Mouse (Mus musculus) midbrain, embryonic 13.5 days (tissue): ENCODE results near the gene Fras1. TPM values are rescaled to one million over a fixed set of nuclear protein-coding genes. Genes with fewer than 3 reads are reported as not detected.

ENCODE experiments used
- ATAC-seq: fragments of 200-750 bp; cut with Nextera tagmentation; 2 replicates; pipeline ENCODE4 v1.8.0; 2017; ENCODE audit warnings: mild to moderate bottlenecking, moderate TSS enrichment, moderate library complexity
- H3K27ac ChIP-seq: fragments of 300-500 bp; sonication (generic); 2 replicates; pipeline ENCODE4 v1.5.1; 2015; ENCODE audit warnings: inconsistent platforms, mild to moderate bottlenecking, moderate library complexity
- H3K27me3 ChIP-seq: fragments of 300-500 bp; sonication (generic); 2 replicates; pipeline ENCODE4 v1.6.1; 2015; ENCODE audit warnings: mild to moderate bottlenecking, inconsistent platforms
- H3K36me3 ChIP-seq: fragments of 300-500 bp; sonication (generic); 2 replicates; pipeline ENCODE4 v1.6.1; 2015; ENCODE audit warnings: mild to moderate bottlenecking, inconsistent platforms
- H3K4me1 ChIP-seq: fragments of 300-500 bp; sonication (generic); replicated peaks from 2 replicates; pipeline ENCODE4 v1.6.1; 2015; ENCODE audit warnings: inconsistent platforms
- H3K4me2 ChIP-seq: fragments of 300-500 bp; sonication (generic); replicated peaks from 2 replicates; pipeline ENCODE4 v1.6.1; 2015; ENCODE audit warnings: moderate library complexity, mild to moderate bottlenecking, inconsistent platforms
- H3K4me3 ChIP-seq: fragments of 300-500 bp; sonication (generic); replicated peaks from 2 replicates; pipeline ENCODE4 v1.5.1; 2015; ENCODE audit warnings: mild to moderate bottlenecking, inconsistent platforms
- H3K9ac ChIP-seq: fragments of 300-500 bp; sonication (generic); replicated peaks from 2 replicates; pipeline ENCODE4 v1.6.1; 2015; ENCODE audit warnings: mild to moderate bottlenecking, inconsistent platforms
- H3K9me3 ChIP-seq: fragments of 300-500 bp; sonication (generic); 2 replicates; pipeline ENCODE4 v1.6.1; 2016; ENCODE audit warnings: mild to moderate bottlenecking, inconsistent platforms
- whole genome bisulfite sequencing: fragments of 180-500 bp; shearing (Covaris S2); methylation state at CpG from one replicate; pipeline ENCODE4 v1.1.7; 2015; 5-methylcytosine and 5-hydroxymethylcytosine counted together
- polyA plus RNA-seq: library from polyadenylated mRNA; unstranded; fragments of >200 nt; fragmentation: Nextera tagmentation; extraction: Ambion mirVana; gene quantifications from 2 replicates; pipeline ENCODE4 v1.2.1, GENCODE M21; 2015

The Fras1 gene
- polyA plus RNA-seq, 1 experiment from 2014 or later: 5.4 TPM

DNA sequence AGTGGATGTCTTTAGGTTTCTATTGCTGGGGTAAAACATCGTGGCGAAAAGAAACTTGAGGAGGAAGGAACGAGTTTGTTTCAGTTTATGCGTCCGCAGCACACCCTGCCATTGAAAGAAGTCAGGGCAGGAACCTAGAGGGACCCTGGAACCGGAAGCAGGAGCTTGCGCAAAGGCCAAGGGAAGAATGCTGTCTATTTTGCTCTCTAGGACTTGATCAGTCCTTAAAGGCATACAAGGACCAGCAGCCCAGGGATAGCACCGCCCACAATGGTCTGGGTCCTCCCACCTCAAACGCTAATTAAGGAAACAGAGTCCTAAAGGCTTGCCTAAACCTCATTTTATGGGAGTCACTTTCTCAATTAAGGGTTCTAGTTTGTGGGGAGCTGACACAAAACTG lies 418.7 kb downstream of the Fras1 start:
- no peaks in the 10 kb centered on the region for H3K9me3 ChIP-seq
- 0 out of 2 replicates have a peak, but pooled peaks cover 7% of the 10 kb centered on the region for H3K4me1 ChIP-seq
- WGBS: 81% methylated on average over 9 of the region's 9 CpGs
- H3K36me3 ChIP-seq: no peaks in the 10 kb centered on the region
- no peak overlapping the region for H3K27ac ChIP-seq
- H3K4me3 ChIP-seq: no peak overlapping the region
- no peak for ATAC-seq
- H3K9ac ChIP-seq: no peak overlapping the region
- peaks cover 16% of the 10 kb centered on the region; the same call in 1 of the 2 replicates for H3K27me3 ChIP-seq
- no peak overlapping the region for H3K4me2 ChIP-seq

DNA sequence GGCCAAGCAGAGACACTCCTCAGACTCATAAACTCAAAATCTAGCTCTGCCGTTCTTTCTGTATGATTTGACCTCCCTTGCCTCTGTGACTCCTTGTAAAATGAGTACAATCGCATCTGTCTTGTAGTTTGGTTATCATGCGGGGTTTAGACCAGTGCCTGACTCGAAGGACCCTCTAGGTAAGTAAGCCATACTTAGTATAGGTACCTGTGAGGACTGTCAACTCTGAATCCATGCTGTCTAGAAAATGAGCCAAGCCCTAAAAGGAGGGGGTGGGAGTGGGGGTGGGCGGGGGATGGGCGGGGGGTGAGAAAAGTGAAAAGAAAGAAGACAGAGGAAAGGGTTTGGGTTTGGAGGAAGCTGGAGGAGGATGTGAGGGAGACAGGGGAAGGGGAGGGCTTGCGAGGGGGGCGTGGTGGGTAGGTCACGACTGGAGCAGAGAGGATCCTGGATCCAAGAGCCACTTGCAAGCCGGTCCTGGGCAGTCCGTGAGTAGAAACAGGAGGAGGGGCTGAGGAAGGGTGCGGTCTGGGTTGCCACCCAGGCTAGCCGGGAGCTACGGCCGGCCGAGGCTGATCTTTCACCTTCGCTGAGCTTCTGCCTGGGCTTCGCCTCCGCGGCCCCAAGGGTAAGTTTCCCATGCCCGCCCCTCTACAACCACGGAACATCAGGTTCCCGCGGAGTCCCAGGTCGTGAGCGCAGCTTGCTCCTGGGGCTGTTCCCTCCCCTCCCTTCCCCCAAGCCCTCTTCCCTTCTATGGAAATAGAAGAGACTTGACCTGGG lies 419.4 kb downstream of the Fras1 start, which contains the start of gene Anxa3:
TSS of gene Anxa3 (plus strand) at position 404 of the 783 bp plus-strand sequence.
- no peak within 1 kb of the TSS for H3K27ac ChIP-seq
- H3K4me1 ChIP-seq: 0 out of 2 replicates have a peak, but pooled peaks cover 7% of the 10 kb centered on the region
- no peaks in the 10 kb centered on the region for H3K9me3 ChIP-seq
- peak within 1 kb of the TSS; percentile 68 for H3K4me2 ChIP-seq
- H3K36me3 ChIP-seq: no peaks in the 10 kb centered on the region
- peak within 1 kb of the TSS; percentile 37 for H3K4me3 ChIP-seq
- H3K27me3 ChIP-seq: peaks cover 16% of the 10 kb centered on the region; the same call in 1 of the 2 replicates
- ATAC-seq: peak; percentile 77
- WGBS: 11% methylated on average over 26 of the region's 26 CpGs
- H3K9ac ChIP-seq: peak within 1 kb of the TSS; percentile 51; the same call in 1 of the 2 replicates

DNA sequence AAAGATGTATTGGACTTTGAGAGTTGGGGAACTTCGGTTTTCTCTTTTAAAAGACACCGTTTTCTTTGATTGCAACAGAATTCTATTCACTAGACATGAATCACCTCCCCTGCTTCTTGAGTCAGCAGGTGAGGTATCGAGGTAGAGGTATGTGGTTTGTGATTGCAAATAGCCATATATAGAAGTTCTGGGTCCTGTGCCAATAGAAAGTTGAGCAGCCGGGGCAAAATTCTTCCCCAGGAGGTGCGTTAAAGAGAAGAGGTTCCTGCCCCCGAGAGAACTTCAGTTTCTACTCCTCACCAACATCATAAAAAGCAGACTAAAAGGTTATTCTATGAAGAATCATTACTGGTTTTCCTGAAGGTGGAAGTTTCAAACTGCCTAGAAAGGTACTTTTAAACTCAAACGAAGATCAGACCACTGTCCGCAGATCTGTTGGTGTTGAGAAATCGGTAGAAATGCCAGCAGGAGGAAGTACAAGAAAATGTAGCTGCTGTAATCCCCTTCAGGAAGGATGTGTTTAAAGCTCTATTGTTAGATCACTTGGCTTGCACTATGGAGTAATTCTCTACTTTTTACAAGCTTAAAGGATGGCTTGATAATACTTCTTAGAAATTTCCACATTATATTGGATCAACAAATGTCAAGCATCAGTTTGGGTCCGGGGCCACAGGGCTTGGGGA lies 420.3 kb downstream of the Fras1 start:
- peak overlapping the region; percentile 37; the same call in 1 of the 2 replicates for H3K4me3 ChIP-seq
- ATAC-seq: no peak
- no peaks in the 10 kb centered on the region for H3K36me3 ChIP-seq
- 0 out of 2 replicates have a peak, but pooled peaks cover 7% of the 10 kb centered on the region for H3K4me1 ChIP-seq
- no peaks in the 10 kb centered on the region for H3K9me3 ChIP-seq
- 57% methylated on average over 10 of the region's 10 CpGs for WGBS
- no peak overlapping the region for H3K9ac ChIP-seq
- peaks cover 16% of the 10 kb centered on the region; the same call in 1 of the 2 replicates for H3K27me3 ChIP-seq
- no peak overlapping the region for H3K27ac ChIP-seq
- peak overlapping the region; percentile 68 for H3K4me2 ChIP-seq

DNA sequence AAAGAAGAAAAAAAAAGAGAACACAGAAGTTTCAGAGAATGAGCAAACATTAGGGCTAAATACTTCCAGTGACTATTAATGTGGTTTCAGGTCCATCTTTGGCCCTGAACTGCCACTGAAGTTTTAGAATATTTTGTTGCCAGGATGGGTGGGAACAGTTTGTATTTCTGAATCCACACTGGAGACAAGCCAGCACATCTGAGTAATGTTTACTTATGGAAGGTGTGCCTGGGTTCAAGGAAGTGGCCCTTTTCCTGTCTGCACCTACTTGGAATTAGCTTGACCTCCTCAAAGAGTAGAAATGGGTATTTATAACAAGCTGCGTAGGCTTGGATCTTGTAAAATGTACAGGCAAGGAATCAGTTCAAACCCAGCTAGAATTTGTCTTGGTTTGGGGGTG lies 422.0 kb downstream of the Fras1 start:
- no peak for ATAC-seq
- H3K27ac ChIP-seq: no peak overlapping the region
- H3K27me3 ChIP-seq: peaks cover 16% of the 10 kb centered on the region; the same call in 1 of the 2 replicates
- no peak overlapping the region for H3K4me2 ChIP-seq
- H3K9ac ChIP-seq: no peak overlapping the region
- WGBS: 96% methylated on average over 1 of the region's 1 CpGs
- H3K36me3 ChIP-seq: no peaks in the 10 kb centered on the region
- no peaks in the 10 kb centered on the region for H3K9me3 ChIP-seq
- H3K4me3 ChIP-seq: no peak overlapping the region
- H3K4me1 ChIP-seq: 0 out of 2 replicates have a peak, but pooled peaks cover 7% of the 10 kb centered on the region

DNA sequence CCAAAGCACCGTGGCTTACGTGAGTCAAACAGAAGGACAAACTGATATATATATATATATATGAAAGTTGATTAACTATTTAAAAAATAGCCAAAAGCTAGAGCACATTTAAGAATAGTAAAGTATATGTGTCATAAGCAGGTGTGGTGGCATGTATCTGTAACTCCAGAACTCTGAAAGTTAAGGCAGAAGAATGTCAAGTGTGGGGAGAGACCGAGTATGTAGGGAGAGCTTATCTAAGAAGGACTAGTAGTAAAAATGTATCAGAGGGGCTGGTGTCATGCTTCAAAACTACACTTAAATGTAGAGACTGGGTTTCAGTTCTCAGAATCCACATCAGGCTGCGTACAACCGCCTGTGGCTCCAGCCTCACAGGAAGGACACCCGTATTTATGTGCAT lies 423.7 kb downstream of the Fras1 start:
- WGBS: 94% methylated on average over 6 of the region's 6 CpGs
- Histone ChIP-seq H3K27me3 (peaks cover 16% of the 10 kb centered on the region; the same call in 1 of the 2 replicates), H3K9ac (no peak overlapping the region), H3K4me2 (no peak overlapping the region), H3K27ac (no peak overlapping the region), H3K4me3 (no peak overlapping the region), H3K4me1 (0 out of 2 replicates have a peak, but pooled peaks cover 7% of the 10 kb centered on the region), H3K36me3 (no peaks in the 10 kb centered on the region), H3K9me3 (no peaks in the 10 kb centered on the region)
- no peak for ATAC-seq

DNA sequence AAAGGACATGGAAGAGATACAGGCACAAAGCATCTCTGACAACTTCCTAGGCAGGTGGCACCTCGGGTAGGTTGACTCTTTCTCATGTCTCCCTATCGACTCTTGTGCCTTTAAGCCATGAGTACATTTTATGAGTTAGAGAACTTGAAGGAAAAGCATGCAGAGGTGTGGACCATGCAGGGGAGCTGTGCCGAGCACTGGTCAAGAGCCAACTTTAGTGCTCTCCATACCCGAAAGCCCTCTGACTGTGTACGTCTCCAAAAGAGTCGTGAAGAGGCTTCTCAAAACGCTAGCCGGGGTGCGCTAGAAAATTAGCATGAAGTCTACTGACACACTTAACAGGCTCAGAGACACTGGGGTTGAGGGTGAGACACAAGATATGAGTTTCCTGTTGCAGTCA lies 425.4 kb downstream of the Fras1 start:
- WGBS: 95% methylated on average over 9 of the region's 9 CpGs
- no peak overlapping the region for H3K4me2 ChIP-seq
- no peak for ATAC-seq

DNA sequence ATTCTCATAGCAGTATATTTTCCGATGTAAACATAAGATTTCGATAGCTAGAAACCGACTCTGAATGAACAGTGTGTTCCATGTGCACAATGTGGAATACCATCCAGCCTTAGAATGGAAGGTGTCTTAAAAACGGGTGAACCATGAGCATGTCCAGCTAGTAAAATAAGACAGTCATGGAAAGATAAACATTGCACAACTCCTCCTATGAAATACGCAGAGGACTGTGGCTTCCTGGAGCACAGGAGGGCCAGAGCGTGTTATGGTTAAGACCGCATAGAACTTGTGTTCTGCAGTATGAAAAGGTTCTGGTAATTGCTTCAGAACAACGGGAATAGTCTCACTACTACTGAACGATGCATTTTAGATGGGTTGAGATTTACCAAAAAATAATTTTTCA lies 426.2 kb downstream of the Fras1 start:
- Histone ChIP-seq H3K4me2 (no peak overlapping the region), H3K27ac (no peak overlapping the region), H3K9me3 (no peaks in the 10 kb centered on the region), H3K4me3 (no peak overlapping the region), H3K9ac (no peak overlapping the region), H3K36me3 (no peaks in the 10 kb centered on the region), H3K27me3 (peaks cover 3% of the 10 kb centered on the region; the same call in 1 of the 2 replicates), H3K4me1 (no peaks in the 10 kb centered on the region)
- no peak for ATAC-seq
- 93% methylated on average over 9 of the region's 9 CpGs for WGBS

More for the DNA sequence above, 425.4 kb downstream of the Fras1 start:
- H3K4me3 ChIP-seq: no peak overlapping the region
- H3K27ac ChIP-seq: no peak overlapping the region
- H3K27me3 ChIP-seq: peaks cover 6% of the 10 kb centered on the region; the same call in 1 of the 2 replicates
- no peaks in the 10 kb centered on the region for H3K9me3 ChIP-seq
- H3K4me1 ChIP-seq: no peaks in the 10 kb centered on the region
- no peaks in the 10 kb centered on the region for H3K36me3 ChIP-seq
- H3K9ac ChIP-seq: no peak overlapping the region

DNA sequence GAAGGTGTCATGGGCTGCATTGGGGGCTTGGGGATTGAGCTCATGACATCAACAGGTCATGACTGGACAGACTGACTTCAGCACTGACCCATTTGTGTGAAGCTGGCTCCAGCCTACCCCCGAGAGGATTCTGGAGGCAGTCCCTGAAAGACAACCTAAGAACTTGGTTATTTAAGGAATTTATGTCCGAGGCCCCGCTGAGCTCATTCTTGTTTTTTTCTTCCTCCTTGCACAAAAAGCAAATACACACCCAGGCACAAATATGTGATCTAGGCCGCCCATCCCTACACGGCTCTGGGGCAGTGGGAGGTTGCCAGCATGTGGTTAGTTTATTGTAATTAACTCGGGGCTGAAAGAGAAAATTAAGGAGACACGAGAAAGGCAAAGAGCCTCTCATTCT lies 428.4 kb downstream of the Fras1 start:
- no peaks in the 10 kb centered on the region for H3K9me3 ChIP-seq
- H3K4me2 ChIP-seq: no peak overlapping the region
- no peak for ATAC-seq
- H3K27me3 ChIP-seq: no peaks in the 10 kb centered on the region
- WGBS: 35% methylated on average over 7 of the region's 7 CpGs
- no peaks in the 10 kb centered on the region for H3K4me1 ChIP-seq
- no peak overlapping the region for H3K27ac ChIP-seq
- H3K9ac ChIP-seq: no peak overlapping the region
- H3K36me3 ChIP-seq: no peaks in the 10 kb centered on the region
- H3K4me3 ChIP-seq: no peak overlapping the region

DNA sequence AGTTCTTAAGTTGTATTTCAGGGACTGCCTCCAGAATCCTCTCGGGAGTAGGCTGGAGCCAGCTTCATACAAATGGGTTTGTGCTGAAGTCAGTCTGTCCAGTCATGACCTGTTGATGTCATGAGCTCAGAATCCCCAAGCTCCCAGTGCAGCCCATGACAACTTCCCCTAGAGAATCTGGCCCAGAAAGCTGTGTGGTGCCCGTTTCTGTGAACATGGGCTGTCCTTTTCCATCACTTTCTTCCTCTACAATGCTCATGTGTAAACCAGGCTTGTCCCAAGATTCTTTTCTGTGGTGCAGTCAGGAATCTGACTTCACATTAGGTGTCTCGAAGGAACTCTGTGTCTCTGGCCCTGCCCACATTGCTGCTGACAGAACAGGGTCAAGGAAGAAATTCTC lies 429.3 kb downstream of the Fras1 start:
- Histone ChIP-seq H3K9me3 (no peaks in the 10 kb centered on the region), H3K4me2 (no peak overlapping the region), H3K9ac (no peak overlapping the region), H3K27ac (no peak overlapping the region), H3K27me3 (no peaks in the 10 kb centered on the region), H3K36me3 (no peaks in the 10 kb centered on the region), H3K4me3 (no peak overlapping the region), H3K4me1 (no peaks in the 10 kb centered on the region)
- no peak for ATAC-seq
- 76% methylated on average over 3 of the region's 3 CpGs for WGBS

DNA sequence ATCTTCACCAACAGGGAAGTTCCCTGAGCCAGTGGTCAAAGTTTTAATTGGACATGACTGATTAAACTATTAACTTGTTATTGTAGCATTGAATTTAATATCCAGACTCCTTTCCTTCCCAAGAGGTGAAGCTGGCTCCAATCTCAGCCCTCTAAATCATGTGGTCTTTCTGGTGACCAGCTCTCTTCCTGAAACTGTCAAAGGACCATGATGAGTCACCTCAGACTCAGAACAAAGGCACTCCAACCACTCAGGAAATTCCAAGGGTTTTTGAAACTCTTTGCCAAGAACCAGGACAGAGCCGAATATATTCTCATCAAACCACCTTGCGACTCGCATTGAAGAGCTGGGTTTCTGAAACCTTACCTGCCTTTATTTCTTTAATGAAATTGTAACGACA lies 430.5 kb downstream of the Fras1 start:
- H3K9me3 ChIP-seq: no peaks in the 10 kb centered on the region
- no peak overlapping the region for H3K4me3 ChIP-seq
- H3K27ac ChIP-seq: no peak overlapping the region
- 92% methylated on average over 4 of the region's 4 CpGs for WGBS
- no peaks in the 10 kb centered on the region for H3K4me1 ChIP-seq
- no peak for ATAC-seq
- H3K27me3 ChIP-seq: no peaks in the 10 kb centered on the region
- no peak overlapping the region for H3K4me2 ChIP-seq
- H3K9ac ChIP-seq: no peak overlapping the region
- no peaks in the 10 kb centered on the region for H3K36me3 ChIP-seq

DNA sequence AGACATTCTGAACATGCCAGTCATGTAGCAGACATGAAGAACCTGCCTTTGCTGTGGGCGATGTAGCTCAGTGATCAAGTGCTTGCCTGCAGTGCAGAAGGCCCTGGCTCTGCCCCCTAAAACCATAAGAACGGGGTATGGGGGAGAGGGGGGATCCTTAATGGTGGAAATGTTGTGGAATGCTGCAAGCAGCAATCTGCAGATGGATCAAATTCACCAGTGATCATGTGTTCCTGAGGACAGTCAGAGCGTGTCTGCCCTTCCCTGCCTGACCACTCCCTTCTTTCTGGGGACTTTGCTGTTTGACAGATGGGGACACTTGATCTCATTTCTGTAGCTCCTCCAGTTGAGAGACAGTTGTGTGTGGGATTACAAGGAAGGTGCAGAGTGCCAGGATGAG lies 431.1 kb downstream of the Fras1 start:
- WGBS: 82% methylated on average over 3 of the region's 3 CpGs
- H3K27ac ChIP-seq: no peak overlapping the region
- H3K9me3 ChIP-seq: no peaks in the 10 kb centered on the region
- H3K4me2 ChIP-seq: no peak overlapping the region
- no peaks in the 10 kb centered on the region for H3K4me1 ChIP-seq
- H3K27me3 ChIP-seq: no peaks in the 10 kb centered on the region
- ATAC-seq: no peak
- H3K36me3 ChIP-seq: no peaks in the 10 kb centered on the region
- H3K9ac ChIP-seq: no peak overlapping the region
- no peak overlapping the region for H3K4me3 ChIP-seq

DNA sequence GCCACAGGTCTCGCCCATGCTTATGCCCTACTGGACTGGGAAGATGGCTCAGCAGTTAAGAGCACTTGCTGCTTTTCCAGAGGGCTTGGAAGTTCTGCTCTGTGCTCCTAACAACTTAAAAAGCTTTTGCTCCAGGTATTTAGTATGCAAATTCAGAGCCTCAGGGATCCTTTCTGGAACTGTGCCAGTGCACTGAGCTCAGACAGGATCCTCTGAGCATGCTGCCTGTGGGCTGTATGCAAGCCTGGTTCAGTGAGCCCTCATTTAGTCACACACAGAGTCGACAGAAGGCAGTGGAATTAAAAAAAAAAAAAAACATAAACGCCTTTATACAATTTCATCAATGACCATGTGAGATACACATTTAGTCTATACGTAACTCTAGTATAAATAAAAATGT lies 436.9 kb downstream of the Fras1 start:
- no peak overlapping the region for H3K27ac ChIP-seq
- H3K9me3 ChIP-seq: no peaks in the 10 kb centered on the region
- no peak overlapping the region for H3K4me3 ChIP-seq
- no peak overlapping the region for H3K9ac ChIP-seq
- H3K4me2 ChIP-seq: no peak overlapping the region
- H3K36me3 ChIP-seq: no peaks in the 10 kb centered on the region
- no peaks in the 10 kb centered on the region for H3K4me1 ChIP-seq
- no peaks in the 10 kb centered on the region for H3K27me3 ChIP-seq
- no peak for ATAC-seq
- 71% methylated on average over 4 of the region's 4 CpGs for WGBS
